Mouse (Mus musculus) lung, postnatal 36 days (tissue): ENCODE results near the gene Agxt.

ENCODE experiments used
- DNase-seq: peaks from one replicate; pipeline ENCODE4 v3.0.0; 2022; ENCODE audit warnings: mixed read lengths

Gene Agxt

DNA sequence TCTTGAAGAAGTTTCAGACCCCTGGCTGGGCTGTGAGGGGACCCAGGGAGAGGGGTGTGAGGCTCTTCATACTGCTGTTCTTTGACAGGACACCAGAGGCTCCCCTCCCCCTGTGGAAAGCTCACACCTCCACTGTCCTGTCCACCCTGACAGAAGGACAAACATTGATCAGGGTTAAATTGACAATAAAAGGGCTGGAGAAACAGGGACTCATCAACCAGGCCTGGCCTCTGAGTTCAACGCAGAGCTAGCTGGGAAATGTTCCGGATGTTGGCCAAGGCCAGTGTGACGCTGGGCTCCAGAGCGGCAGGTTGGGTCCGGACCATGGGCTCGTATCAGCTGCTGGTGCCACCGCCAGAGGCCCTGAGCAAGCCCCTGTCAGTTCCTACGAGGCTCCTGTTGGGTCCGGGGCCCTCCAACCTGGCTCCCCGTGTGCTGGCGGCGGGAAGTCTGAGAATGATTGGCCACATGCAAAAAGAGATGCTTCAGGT is at the start of gene Agxt:
Gene Agxt (plus strand): TSS at position 205 of the 491 bp plus-strand sequence.
- no peak for DNase-seq

DNA sequence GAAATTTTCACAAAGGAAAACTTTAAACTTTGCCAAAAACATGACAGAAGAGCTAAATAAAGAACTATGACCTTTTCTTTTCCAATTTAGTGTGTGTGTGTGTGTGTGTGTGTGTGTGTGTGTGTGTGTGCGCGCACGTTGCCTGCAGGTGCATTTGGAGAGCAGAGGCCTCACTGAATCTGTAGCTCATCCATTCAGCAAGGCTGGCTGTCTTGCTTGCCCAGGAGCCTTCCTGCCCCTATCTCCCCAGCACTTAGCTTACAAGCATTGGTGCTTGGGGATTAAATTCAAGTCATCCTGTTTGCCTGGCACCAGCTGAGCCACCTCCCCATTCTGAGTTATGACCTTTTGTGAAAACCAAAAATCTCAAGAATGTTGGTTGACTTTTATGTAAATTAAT is 42.5 kb upstream of the Agxt start:
- DNase-seq, result no peak

DNA sequence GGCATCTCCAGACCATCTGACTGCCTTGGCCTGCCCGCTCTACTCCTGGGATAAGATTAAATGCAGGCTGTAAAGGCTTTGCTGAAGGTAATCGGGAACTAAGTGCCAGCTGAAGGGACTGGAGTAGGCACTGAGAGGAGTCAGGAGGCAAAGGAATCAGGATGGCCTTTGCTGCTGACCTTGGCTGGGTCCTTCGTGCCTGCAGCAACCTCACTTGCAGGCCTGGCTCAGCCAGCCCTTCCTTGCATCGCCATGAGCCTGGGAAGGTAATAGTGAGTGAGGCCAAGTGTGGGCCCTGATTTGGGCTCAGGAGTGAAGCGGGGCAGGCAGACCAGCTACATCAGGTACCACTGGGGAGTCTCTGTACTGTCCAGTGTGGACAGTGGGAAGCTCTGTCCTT is 36.1 kb upstream of the Agxt start:
- no peak for DNase-seq

DNA sequence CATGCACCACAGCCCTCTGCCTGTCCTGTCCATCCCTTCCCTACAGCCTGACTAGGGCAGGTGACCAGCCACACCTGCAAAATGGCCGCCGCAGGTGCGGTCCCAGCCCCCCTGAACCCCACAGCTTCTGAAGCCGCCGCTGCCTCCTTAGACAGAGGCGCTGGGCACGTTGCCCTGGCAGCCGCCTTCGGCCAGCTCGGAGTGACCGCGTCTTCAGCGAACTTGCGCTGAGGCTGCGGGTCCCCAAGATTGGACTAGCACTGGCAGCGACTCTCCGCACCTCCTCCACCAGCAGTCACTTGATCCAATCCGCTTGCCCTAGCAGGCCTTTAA is 34.8 kb upstream of the Agxt start:
- DNase-seq, result no peak

DNA sequence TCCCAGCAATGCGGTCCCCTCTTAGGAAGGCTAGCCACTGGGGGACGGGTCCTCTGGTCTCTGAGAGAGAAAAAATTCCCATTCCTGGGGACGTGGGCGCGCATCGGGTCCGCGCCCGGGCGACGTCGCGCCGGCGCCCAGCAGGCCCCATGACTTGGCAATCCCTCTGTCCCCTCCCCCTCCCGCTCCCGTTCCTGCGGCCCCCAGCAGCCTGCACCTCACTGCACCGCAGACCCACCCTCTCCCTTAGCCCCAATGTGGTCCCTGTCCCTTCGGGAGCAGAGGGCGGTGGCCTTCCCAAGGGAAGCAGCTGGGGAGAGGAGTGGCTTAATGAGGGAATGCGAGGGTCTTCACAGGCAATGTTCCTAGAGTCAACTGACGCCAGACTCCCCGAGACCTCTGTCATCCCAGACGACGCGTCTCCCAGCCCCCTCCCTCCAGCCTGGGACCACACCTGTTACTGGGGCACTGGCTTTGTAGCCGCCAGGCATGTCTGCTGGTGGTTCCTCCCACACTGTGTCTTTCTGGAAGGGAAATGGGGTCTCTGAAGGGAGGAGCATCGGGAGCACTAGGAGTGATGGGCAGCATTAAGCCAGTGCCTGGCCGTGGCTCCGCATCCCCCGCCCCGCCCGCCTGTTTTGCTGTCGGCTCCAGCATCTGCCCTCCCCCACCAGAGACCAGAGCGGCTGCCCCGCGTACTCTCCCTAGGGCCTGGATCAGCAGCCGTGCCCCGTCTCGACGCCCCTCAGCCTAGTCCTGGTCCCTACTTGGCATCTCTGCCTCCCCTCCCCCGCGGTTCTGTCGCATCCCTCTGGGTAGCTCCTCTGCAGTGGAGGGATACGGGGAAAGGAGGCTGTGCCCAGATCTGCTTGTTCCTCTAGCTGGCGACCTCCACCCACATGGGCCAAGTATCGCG is 34.2 kb upstream of the Agxt start:
- no peak for DNase-seq

DNA sequence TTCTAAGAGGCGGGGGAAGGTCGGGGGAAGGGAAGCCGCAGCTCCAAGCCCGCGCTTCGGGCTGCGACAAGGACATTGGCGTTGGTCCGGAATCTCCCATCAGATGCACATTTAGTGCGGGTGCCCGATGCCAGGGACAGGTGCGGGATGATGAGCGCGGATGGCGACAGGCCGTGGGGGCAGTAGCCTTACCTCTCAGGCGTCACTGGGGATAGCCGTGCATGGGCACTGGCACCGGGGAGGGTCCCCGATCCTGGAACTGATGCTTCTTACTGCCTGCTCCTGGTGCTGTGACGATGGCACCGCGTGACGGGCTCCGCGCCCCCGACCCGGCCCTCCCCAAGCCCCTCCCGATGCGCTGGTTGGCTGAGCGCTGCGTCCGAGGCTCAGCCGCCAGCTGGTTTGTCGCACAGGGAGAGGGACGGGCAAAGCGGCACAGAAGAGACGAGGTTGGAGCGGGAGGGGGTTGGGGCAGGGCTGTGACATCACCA is 33.4 kb upstream of the Agxt start, which contains the start of gene Kif1a:
Gene Kif1a (minus strand): TSS at position 381 of the 491 bp plus-strand sequence.
- no peak for DNase-seq

DNA sequence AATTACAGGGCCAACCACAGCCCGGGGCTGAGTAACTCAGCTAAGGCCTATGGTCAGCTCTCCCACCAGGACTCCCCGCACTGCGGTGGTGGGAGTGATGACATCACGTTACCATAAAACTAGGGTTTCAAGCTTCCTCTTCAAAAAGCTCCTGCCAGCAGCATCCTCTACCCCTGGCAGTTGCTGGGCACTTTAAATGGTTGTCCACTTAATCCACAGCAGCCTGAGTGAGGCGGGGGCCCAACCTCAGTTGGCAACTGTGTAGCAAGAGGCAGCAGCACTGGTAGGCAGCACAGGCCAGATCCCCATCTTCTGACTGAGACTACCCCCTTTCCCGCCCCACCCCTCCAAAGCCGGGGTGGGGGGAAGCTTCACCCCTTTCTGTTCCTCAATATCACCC is 32.3 kb upstream of the Agxt start:
- no peak for DNase-seq

DNA sequence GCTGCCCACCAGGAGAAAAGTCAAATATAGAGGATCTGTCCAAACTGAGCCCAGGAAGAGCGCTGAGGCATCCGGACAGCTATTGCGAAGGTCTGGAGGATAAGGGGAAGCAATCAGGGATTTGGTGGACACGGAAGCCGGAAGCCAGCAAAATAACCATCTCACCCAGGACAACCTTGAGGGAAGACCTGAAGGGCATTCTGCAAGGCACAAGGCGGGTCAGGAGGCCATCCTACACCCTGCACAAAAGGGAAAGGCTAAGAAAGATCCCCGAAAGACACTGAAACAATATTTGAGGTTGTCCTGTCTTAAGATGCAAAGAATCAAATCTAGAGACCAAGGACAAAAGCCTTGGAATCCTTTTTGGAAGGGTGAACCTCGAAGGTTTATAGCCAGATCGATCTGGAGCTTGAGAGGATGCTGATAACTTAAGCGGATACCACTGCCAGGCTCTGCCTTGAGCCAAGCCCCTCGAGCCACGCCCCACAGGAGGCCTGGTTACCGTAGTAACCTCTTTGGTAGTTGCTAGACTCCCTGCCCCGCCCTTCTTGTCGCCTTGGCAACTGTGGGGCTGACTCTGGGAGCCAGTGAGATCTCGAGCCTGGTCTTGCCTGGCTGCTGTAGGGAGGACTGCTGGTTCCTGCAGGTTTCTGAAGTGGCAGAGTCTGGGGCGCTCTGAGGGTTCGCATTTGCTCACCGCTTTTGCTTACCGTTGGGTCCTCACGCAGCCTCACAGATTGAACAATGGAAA is 20.2 kb upstream of the Agxt start:
- peak; percentile 79 for DNase-seq

DNA sequence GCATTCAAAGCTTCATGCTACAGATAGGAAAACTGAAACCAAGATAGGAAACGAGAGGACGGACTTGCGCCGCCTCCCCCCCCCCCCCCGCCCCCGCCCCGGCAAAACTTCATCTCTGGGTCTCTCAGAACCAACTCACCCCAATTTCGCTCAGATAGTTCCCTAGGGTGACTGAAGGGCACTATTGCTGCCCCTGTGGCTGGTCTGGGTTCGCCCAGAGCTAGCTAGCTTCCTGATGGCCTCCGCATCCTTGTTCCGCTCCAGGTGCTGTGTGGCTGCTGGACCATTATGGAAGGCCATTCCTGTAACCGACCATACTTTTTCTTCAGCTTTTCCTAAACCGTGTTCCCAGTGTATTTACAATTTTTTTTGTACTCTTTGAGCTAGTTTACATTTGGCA is 19.6 kb upstream of the Agxt start:
- no peak for DNase-seq

DNA sequence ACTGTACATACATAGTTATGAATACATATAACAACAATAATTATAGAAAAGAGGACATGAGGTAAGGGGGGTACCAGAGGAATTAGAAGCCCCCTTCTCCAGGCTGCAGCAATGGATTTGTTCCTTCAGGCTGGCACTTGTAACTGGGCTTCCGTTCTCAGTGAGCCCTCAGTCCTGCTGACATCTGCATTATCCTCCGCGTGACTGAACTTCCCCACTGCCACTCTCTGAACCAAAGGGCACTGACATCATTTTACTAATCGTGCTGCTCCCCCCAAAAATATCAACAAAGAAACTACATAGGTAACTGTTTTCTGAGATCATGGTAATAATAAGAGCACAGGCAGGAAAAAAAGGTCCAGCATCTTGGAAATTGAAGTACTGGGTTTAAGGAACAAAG is 16.2 kb upstream of the Agxt start:
- no peak for DNase-seq

DNA sequence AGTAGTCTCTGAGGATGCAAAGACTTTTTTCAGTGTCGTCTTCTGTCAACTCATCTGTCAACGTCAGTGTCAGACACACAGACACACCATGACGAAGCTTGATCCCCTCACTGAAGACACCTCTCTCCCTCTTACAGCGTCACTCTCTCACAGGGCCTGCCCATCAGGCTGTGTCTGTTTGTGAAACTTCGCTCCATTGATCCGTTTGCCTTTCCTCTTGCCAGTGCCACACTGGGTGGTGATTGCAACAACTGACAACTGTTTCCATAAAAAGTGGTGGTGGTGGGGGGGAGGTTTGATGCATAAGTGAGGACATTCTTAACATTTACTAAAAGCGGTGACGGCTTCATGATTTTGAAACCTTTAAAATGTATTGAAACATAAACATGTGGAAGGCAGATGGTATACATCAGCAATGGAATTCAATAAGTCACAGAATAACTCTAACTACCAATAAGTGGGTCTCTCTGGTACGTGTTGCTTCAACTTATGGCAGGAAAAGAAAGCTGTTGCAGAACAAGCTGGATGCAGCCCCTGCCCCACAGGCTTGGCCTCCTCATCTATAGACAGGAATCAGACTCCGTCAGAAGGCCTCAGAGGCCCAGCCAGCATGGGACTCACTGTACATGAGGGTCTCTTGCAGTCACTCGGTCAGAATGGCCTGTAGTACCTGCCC is 11.7 kb upstream of the Agxt start:
- no peak for DNase-seq

DNA sequence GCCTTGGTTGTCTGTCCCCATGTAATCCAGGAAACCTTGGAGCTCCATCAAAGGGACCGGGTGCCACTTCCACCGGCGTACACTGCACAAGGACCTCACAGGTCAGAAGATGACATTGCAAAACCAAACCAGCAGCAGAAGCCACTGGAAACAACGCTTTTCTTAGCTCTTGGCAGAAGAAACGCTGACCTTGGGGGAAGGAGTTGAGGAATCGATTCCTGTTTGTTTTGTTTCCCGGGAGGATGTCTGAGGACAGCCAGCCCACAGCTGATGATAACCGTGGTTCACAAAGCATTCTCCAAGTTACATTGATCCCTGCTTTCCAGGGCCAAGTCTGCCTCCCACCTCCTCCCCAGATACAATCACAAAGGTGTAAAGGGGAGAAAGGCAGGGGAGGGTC is 11.0 kb upstream of the Agxt start:
- DNase-seq, result no peak

DNA sequence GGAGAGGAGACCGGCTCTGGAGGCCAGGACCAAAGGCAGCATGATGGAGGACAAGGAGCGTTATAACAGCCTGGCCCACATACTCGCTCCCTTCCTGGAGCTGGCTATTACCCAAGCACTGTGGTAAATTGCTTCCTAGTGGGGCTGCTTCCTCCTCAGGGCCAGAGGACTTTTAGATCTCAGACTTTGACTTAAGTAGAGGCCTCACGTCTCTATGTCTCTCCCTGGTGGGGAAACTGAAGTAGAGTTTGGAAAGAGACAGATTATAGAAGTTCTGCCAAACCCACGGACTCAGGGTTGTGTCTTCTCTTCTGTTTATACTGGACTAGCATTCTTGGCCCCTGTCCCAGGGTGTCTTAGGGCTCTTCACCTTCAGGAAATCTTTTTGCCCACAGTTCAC is 9.8 kb upstream of the Agxt start:
- DNase-seq, result peak; percentile 39

DNA sequence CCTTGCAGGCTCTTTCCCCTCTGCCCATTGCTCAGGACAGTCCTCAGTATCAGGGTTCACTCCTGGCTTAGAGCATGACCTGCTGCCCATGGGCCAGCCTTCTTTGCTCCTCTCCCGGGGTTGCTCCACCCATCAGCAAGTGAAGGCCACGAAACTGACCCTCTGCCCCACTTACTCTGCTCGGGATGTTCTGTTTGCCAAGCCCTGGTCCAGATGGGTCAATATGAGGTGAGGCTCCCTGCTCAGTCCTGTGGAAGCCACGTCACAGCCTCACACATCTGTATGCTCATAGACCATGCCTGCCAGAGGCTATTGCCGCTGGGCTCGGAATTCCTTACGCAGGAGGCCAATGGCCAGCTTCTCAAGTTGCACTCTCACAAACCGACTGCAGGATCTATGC is 6.8 kb upstream of the Agxt start:
- DNase-seq, result no peak

DNA sequence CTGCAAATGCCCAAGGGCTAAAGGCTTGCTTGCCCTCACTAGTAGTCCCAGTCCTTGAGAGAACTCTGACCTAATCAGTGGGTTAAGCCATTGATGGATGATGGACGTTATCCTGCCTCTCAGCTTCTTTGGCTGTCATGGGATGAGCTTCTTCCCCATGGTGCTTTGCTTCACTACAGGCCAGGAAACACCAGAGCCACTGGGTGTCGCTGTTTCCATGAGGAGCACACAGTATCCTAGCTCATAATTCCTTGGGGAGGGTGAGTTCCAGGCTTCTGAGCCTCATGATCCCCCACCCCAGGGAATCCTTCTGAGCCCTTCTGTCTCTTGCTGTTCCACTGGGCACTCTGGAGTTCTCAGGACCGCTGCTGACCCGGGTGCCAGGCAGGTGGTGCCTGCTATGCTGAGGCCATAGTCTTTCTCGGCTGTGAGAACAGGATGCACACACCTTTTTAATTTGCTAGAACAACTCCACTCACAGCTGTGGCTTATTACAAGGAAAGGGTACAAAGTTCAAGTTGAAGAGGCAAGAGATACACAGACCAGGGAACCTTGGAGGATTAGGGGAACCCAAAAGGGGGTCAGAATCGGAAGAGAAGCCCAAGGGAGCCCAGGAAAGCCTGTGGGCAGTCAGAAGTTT is 6.2 kb upstream of the Agxt start:
- DNase-seq, result peak; percentile 80

DNA sequence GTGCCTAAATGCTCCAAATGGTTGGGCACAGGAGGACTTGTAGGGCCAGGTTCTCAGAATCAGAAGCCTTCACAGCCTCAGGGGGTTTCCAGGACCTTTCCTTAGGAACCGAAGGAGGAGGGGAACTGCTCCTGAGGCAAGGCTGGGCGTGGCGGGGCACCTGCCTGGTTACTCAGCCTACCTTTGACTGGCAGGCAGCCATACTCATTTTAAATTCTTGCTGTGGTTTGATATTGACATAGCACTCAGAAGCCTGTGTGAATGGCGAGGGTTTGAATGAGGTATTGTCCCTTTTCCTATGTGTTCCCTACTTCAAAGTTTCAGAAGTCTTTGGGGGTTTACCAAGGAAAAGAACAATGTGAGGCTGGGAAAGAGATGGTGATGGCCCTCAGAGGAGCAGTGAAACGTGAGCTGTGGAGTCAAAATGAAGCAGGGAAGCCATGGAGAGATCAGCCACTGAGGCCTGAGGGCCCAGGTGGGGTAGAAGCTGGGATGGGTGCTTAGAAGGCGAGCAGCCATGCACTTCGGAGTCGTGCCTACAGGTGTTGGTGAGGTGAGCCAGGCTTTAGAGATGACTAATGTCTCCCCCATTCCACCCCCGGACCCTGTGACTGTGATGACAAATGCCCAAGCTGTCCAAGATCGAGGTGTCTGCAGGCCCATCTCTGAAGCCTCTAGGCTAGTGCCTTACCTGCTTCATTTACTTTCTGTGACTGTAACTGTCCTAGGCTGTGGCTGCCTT is 4.6 kb upstream of the Agxt start:
- DNase-seq, result peak; percentile 90

DNA sequence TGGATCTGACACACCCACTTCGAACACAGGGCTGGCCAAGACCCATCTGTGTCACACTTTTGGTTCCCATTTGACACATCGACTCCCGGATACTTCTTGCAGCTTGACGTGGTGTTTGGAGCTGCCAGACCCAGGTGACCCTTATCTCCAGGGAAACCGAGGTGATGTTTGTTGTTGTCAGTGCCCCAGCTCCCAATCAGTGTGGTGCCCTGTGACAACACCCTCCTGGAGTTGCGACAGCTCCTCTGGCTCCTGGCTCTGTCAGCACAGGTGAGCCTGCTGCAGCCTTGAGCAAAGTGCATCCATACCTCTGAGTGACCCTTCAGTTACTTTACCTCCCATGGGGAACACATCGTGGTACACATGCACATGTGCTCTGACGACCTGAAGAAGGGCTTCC is 2.4 kb upstream of the Agxt start:
- DNase-seq, result peak; percentile 72

DNA sequence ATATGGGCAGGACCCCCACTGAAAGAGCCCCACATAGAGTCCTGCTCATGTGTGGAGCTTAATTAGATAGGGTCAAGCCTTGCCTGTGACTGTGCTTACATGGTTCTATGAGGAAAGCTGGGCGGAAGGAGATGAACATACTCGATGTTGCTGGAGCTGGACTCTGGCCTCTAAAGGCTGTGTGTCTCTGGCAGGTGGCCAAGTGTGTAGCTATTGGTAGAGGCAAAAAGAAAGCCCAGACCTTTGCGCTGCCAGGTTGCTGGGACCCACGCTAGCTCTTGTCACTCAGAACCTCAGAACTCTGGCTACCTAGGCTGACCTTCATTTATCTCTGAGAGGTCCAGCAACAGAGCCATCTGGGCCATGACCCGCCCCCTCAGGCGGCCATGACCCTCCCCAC is 3.5 kb downstream of the Agxt start:
- no peak for DNase-seq

DNA sequence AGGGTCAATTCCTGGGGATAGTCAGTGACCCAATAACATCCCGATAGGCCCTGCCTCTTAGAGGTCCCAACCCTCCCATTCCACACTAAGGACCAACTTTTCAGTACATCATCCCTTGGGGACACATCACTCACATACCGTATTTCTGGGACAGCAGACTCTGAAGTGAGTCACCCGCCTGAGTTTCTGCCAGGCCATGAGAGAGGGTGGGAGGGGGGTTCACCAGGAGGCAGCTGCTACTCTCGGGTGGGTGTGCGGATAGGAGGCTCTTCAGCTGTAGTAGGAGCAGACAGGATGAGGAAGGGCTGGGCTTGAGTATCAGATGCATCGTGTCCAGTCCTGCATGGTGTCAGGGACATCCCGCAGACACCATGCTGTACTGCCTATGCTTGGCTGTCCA is 4.7 kb downstream of the Agxt start:
- DNase-seq, result no peak

DNA sequence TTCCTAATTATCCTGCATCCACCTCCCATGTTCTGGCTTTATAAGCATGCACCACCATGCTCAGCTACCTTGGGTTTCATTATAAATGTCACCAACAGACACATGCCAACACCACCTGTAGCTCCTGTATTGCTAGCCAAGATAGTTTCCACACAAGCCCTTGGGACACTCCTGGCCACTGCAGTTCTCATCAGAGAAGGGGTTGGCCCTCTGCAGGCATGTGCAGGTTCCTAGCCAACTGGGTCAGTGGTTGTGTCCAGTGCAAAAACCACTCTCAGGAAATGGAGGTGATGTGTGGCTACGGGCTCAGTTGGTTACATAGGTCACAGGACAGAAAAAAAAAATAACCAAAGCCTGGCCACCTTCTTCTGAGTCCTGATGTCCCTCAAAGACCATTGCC is 7.8 kb downstream of the Agxt start:
- DNase-seq, result no peak

DNA sequence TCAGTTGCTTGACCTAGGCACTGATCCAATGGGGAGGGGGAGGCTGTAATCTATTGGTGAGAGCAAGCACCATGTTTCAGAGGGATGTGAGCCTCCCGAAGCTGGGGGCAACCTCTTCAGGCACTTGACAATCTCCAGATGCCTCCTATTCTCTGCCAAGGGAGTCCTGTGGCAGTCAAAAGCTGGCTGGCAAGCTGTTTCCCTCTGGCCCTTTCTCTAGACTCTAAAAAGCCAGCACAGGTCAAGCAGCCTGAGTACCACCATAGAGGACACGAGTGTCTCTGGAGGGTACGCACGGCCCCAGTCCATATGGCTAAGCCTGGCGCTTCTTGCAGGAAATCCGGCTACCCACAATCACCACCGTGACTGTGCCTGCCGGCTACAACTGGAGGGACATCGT is 9.1 kb downstream of the Agxt start:
- DNase-seq, result no peak
